Mouse (Mus musculus): ENCODE data around the gene Fbrsl1.

The Fbrsl1 gene

DNA sequence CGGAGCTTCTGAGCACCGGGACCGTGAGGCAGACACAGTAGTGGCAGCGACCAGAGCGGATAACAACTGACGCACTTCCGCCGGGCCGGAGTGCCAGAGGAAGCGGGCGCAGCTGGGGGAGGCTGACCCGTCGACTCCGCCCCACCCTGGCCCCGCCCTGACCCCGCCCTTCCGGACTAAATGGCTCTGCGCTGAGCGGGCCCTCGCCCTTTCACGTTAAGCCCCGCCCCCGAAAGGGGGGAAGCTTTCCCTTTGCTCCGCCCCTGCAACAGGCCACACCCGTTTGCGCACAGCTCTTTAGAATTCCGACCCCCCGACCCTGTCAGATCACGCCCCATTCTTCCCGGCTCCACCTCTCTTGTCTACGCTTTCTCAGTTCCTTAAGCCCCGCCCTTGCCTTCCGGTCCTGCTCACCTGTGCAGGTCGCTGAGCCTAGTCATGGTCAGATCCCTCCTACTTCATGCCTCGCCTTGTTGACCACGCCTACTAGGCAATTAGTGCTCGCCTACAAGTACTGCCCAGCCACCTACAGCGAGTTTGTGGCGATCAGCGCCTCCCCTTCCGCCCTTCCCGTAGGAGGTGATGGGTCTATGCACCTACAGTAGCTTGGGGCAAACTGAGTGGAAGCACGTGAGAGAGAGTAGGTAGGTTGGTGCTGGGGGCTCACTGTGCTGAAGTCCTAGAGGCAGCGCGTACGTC lies at the start of gene Fbrsl1:
Gene Fbrsl1 (minus strand): TSS at position 68 of the 699 bp plus-strand sequence.
- in situ Hi-C loops (cut with MboI, MseI): no loop called here

DNA sequence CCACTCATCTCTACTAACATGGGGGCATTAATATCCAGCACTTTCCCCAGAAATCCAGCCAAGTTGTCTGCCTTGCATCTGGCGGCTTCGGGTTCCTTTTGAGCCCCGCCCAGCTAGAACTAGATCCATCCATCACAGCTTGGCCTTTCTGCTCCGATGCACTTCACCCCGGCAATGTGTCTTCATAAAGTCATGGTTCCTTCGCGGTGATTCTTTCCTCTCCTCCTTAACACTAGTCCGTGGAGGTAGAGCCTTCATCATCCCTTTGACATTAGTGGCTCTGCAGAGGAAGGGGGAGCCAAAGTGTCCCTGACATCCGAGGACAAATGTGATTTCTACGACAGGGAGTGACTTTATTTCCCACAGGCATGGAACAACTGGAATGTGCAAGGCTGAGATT lies 49.8 kb upstream of the Fbrsl1 start:
- in situ Hi-C loops (cut with MboI, MseI): no loop called here

DNA sequence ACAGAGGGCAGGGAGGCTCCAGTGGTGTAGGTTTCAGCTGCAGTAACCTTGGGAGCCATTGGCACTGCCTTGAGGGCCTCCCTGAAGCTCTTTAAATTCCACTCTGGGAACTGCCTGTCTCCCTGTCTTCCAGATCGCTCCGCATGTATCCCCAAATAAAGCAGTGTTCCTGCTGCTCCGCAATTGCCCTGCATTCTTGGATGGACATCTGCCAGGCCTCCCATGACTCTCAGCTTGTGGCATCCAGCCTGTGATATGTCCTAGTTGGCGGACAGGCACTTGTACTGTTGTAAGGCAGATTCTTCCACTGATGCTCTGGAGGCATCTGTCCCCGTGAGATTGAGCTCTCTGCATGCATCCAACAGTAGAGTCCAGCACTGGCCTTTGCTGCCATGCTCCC lies 49.3 kb upstream of the Fbrsl1 start:
- in situ Hi-C loops (cut with MboI, MseI): no loop called here

DNA sequence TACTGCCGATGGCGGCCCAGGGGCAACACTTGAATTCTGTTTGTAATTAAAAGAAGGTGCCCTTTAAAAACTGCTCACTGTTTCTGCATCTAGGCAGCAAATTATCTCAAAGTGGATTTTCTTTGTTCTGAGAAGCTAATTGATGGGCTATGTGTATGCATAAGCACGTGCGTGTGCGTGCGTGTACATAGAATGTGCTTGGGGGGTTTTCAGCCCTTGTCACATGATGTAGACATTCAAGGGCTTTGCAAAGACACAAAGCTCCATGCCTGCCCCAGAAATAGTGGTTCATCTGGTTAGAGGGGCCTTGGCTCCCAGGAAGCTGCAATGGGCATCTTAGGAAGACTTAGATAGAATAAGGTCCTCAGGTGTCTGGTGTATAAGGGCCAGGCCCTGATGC lies 46.7 kb upstream of the Fbrsl1 start:
- in situ Hi-C loops (cut with MboI, MseI): no loop called here

DNA sequence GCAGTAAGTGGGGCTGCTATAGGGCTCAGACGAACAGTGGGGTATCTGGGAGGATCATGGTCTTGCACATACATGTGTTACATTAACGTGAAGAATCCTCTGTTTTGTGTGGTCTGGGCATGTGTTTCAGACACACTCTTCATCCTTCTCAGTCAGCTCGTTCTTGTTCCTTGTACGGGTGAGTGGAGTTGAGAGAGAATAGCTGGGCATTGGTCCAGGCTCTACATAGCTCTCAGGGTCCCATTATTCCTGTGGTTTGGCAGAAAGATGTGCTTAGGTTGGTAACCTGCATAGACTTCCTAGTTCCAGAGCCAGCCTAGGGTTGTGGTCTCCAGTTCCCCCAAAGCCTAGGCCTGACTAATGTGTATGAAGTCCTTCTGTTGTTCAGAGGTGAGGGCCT lies 46.1 kb upstream of the Fbrsl1 start:
- in situ Hi-C loops (cut with MboI, MseI): no loop called here

DNA sequence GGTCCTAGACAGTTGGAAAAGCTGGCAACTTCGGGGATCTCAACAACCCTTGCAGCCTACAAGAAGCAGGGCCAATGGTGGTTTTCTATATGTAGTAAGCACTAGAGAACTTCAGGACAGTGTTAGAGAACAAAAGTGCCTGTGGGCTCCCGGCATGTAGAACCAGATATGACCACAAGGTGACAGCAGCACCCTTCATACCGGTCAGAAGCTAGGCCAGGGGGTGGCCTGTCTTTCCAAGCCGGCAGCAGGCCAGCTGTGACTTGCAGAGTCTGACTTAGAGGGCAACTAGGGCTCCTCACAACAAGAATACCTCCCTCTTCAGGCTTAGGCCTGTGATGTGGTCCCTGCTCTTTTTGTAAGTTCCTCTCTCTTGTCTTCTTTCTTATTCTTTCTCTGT lies 45.5 kb upstream of the Fbrsl1 start:
- in situ Hi-C loops (cut with MboI, MseI): no loop called here

DNA sequence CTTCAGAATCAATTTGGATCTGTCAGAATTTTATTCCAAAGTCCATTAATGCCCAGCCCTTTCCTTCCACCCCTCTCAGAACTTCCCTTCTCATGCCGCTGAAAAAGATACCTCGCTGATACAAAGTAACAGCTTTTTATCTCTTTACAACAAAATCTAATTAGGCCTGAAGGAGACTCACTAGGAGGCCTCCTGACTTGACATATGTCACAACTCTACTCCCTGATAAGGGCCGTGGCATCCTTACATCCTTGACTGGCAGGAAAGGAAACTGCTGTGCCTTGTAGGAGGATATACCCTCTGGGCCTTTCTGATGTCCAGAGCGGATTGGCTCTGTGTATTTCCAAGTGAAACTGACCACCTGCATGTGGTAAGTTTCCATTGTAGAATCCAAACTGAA lies 41.3 kb upstream of the Fbrsl1 start:
- in situ Hi-C loops (cut with MboI, MseI): no loop called here

DNA sequence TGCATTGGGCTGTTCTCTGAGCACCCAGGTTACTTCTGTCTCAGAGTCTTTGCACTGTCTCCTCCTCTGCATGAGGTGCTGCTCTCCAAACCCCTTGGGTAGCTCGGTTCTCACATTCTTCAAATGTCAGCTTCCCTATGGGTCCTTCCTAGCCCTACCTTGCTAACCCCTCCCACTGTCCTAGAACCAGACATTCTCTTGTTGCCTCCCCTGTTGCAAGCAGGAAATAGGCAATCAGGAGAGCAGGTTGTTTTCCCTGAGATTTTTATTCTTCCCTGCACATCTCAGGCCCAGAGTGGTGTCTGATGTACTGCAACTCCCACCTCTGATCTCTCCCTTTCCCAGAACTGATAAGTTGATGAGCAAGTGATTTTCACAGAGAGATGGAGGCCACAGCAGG lies 39.6 kb upstream of the Fbrsl1 start:
- in situ Hi-C loops (cut with MboI, MseI): no loop called here

DNA sequence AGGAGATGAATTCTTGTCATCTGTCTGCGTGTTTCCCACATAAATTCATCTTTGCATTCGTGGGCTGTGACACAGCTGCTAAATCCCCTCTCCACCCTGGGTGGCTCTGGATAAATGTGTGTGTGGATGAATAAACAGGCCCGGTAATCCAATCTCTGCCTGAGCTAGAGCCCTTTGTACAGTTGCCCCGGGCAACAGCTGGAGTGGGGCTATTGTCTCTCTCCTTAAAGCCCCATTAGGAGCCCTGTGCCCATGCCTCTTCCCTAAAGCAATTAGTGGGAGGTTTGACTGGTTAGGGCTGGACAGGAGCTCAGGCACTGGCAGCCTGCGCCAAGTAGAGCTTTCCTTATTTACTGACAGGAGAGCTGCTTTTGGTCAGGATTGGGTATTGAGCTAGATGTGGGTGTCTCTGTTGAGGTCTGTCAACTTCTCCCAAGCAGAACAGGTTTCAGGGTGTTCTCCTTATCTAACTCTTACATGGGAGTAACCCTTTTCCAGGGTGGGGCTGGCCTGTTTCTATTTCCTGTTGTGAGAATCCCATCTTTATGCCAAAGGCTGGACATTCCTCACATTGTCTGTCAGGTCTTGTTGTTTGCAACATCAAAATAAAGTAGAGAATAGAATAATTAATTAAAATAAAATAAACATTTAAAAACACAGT lies 38.5 kb upstream of the Fbrsl1 start:
- in situ Hi-C loops (cut with MboI, MseI): no loop called here

DNA sequence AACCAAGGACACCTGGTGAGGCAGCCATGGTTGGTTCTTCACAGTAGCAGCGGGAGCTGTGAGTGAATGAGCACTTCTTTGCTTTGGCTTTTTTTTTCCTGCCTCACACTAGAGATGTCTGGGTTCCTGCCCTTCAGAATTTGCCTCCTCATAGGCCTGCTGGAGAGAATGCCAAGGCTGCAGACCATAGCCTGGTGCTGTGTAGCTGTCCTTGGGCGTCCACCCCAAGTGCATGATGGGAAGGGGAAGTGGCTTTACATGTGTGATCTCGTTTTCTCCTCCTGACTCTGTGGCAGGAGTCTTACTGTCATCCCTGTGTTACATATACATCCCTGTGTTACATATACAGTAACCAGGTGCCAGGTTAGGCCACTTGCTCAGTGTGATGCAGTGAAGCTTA lies 36.4 kb upstream of the Fbrsl1 start:
- in situ Hi-C loops (cut with MboI, MseI): no loop called here

DNA sequence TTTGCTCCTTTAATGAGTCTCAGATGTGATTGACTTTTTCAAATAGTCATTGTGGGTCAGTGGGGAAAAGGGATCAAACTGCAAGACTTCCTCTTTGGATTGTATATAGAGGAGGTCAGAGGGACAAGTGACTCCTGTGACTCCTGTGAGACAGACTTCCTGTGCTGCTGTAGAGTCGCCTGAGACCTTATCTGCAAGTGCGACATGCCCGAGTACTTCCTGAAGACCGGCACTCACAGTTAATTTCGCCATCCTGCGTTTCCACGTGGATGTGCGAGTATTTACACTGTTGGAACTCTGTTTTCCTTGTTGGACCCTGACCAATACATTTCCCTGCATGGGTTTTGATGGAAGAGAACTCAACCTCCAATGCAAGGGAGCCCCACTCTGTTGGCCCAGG lies 30.9 kb upstream of the Fbrsl1 start:
- in situ Hi-C loops (cut with MboI, MseI): no loop called here

DNA sequence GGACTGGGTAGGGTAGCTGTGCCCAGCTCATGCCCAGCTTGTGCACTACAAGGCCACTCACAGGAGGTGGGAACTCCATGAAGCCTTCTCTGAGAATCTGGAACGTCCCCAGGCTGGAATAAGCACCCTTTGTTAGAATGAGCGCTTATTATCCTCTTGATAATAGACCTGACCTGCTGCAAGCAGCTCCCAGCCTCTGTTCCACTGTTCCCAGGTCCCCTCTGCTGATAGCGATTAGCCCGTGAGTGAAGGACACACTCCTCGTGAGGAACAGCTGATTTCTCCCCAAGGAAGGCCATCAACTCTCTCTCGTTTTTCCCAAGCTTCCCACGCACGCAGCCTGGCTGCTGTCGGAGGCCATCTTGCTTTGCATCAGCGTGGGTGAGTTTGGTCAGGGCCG lies 25.9 kb upstream of the Fbrsl1 start:
- in situ Hi-C loops (cut with MboI, MseI): no loop called here

DNA sequence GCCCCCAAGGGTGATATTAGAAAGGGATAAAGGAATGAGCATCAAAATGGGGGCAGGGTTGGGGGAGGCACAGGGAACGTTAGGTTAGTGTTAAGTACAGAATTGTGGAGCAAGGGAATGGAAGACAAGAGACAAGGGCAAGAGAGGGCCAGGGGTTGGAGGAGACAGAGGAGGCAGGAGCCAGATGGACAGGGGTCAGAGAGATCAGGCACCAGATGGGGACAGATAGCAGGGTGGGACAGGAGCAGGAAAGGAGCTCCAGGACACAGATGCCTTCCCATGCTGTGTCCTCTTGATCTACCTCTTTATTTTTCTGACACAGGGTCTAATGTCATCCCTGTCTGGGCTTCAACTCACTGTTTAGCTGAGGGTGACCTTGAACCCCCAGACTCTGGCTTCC lies 24.5 kb upstream of the Fbrsl1 start:
- in situ Hi-C loops (cut with MboI, MseI): no loop called here

DNA sequence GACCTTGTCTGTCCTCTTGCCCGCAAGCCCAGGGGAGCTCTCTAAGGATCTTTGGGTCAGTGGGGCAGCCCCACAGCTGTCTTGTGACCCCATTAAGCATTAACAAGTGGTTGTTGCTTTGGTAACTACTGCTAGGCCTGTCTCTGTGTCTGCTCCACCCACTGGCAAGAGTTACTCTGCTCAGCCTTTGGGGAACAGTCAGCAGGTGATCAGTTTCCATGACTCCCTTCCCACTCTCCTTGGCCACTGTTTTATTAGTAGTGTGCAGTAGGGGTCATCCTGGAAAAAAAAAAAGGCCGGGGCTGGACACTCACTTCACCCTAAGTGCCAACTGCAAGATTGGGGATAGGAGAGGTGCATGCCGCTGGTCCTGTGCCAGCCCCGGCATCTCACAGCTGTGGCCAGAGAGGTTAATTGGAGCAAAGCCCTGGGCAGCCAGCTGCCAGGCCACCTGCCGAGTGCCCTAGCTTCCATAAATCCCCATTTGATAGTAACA lies 23.7 kb upstream of the Fbrsl1 start:
- in situ Hi-C loops (cut with MboI, MseI): no loop called here

DNA sequence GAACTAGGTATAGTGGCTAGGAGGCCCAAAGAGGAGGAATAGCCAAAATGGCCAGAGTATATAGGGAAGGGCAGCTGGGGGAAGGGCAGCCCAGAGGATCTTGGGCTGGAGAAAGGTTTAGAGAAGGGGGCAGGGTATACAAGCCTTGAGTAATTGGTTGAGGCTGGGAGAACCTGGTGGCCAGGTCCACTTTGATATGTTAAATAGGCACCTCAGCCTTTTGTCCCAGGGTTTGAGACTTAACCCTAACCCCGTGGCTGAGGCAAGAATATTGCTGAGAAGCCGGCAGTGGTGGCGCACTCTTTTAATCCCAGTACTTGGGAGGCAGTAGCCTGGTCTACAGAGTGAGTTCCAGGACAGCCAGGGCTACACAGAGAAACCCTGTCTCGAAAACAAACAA lies 23.0 kb upstream of the Fbrsl1 start:
- in situ Hi-C loops (cut with MboI, MseI): no loop called here

DNA sequence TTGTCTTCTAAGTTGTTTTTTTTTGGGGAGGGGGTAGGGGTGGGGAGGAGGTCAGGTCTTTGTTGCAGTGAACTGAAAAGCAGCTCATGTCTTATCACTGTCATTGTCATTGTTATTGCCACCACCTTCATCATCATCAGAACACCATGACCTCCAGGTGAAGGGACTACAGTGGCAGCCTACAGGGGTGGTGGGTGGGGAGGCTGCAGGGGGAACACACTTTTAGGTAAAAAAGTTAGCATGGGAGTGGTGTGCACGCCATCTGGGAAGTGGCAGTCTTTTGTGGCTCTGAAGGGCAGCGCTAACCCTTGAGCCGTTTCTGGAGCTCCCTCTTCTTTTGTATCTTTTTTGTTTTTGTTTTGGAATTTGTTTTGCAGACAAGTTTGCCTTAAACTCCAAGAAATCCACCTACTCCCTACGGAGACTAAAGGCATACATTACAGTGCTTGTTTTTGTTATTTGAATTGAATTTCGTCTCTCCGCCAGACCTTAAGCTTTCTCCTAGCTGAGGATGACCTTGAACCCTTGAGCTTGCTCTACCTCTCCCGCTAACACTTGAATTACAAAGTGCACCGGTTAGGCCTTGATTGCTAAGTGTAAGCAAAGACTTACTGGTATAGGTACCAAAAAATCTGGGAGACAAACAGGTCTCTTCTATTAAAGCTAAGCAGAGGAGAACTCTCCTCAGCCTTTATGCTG lies 21.1 kb upstream of the Fbrsl1 start:
- in situ Hi-C loops (cut with MboI, MseI): no loop called here

DNA sequence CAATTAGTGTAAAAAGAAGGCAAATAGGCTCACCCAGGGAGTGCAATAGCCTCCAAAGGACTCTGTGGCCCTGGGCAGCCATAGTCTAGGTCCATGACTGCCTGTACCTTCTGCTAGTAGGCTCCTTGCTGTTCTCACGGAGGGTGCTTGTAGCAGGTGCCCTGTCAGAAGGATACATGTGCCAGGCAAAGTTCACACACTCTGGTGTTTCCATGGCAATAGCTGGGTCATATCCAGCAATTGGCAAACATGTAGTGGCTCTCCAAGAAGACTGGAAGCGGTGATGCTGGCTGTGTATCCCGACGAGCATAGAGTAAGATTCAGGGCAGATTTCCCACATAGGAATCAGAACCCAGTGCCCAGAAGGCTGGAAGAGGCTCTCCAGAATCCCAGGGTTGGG lies 20.0 kb upstream of the Fbrsl1 start:
- in situ Hi-C loops (cut with MboI, MseI): no loop called here

DNA sequence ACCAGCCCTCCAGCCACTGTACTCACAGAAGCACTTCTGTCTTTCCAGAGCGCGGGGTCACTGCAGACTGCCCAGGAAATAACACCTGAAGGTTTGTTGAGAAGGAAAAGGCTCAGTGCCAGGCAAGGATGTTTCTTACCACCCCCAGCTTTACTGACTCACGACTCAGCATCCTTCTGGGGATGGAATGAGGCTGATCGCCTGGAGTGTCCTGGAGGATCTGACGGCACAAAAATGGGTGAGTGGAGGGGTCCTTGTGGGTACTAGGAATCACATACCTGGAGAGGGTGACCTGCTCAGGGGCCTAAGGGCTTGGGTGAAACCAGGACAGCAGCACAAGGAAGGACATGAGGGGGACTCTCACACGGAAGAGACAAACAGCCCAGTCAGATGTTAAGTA lies 19.4 kb upstream of the Fbrsl1 start:
- in situ Hi-C loops (cut with MboI, MseI): no loop called here

DNA sequence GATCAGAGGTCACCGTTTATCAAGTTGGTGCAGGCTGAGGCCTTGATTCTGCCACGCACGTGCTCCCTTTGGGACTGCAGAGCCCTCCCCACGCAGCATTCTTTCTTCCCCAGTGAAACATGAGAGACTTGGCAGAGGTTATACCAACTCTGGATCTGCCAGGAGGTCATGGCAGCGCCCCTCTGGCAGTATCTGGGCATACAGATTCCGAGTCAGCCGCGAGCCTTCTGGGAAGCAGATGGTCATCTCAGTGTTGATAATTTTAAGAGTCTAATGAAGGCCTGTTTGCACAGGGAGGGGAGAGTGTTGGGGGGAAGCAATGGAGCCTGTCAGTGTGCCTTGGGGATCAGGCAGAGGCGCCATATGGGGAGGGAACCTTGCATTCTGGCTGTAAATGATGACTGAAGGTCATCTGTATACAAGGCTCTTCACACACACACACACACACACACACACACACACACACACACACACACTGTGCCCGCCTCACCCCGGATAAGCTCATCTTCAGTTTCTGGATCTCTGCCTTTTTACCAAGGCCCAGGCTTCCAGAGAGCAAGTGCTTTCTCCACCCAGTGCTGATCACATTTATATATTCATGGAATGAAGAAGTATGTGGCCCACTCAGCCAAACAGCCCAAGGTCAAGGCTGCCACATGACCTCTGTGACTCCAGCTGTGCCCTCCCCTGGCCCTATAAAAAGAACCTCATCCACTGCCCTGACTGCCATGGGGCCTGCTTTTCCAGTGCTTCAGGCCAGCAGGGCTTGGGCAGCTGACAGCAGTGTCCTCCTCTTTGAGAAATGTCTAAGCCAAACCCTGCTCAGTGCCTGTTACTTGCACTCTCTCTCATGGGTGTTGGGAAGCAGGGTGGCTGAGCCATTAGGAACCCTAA lies 18.5 kb upstream of the Fbrsl1 start:
- in situ Hi-C loops (cut with MboI, MseI): no loop called here

DNA sequence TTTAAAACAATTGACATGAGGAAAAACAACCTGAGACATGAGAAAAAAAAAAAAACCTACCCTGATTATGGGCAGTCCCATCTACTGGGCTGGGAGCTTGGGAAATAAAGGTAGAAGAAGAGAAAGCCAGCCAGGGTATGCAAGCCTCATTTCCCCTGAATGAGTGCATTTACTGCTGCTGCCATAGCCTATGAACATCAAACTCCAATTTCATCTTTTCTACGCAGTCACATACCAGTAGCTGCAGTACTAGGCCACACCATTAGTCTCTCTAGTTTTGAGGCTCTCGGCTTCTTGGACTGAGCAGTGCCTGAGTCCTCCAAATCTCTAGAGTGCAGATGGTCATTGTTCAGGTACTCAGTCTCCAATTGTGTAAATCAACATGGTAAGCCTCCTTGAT lies 14.3 kb upstream of the Fbrsl1 start:
- in situ Hi-C loops (cut with MboI, MseI): no loop called here

DNA sequence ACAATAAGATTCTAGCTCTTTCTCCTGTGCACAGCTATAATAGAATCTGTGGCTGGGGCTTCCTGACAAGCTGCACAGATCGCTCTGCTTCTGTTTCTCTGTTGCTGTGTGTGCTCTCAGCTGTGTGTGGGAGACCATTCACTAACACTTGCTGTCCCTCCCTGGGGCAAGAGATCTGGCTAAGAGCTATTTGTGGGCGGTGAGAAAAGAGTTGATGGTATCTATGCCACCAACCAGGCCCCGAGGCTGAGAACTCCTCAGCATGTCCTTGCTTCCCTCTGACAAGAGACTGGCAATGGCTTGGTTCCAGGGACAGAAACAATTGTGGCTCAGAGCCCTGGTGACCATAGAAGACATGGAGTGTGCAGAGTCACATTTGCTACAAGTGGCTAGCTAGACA lies 10.6 kb upstream of the Fbrsl1 start:
- in situ Hi-C loops (cut with MboI, MseI): no loop called here

DNA sequence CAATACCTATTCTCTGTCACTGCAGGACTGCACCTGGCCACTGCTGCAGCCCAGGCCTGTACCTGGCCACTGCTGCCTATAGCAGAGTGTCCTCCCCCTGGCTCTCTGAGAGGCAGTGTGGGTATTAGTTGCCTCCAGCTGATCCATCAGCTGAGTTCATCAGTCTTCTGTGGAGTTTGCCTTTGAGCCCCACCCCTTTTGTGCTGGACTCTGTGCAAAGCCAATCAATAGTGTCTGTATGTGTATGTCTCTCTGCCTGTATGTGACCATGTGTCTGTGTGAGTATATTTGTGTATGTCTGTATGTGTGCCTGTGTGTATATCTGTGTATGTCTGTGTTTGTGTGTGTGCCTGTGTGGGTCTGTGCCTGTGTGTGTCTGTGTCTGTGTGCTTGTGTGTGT lies 7.0 kb upstream of the Fbrsl1 start:
- in situ Hi-C loops (cut with MboI, MseI): no loop called here

Measured in T-helper 1 cell (primary cell).